Mouse (Mus musculus): Measurements from ENCODE around the gene Nr4a2. TPM values are rescaled to one million over a fixed set of nuclear protein-coding genes. Genes with fewer than 3 reads are reported as not detected.

The Nr4a2 gene
- polyA plus RNA-seq, 1 experiment from 2014 or later, result 2.7 TPM

GRCm38 (mm10) chr2:57138594-57138993, 14.8 kb upstream of the Nr4a2 start:
- Histone ChIP-seq H3K27ac (ENCODE audit: low read length) (no peak overlapping the region), H3K4me1 (ENCODE audit: insufficient read depth, low read depth, low read length) (no peaks in the 10 kb centered on the region), H3K27me3 (replicated peaks; ENCODE audit: insufficient read depth, low read length) (no peaks in the 10 kb centered on the region), H3K9me3 (ENCODE audit: low read length) (no peaks in the 10 kb centered on the region), H3K4me2 (replicated peaks; ENCODE audit: low read depth, low read length) (no peak overlapping the region), H3K4me3 (ENCODE audit: low read depth, low read length) (no peak overlapping the region), H3K36me3 (ENCODE audit: insufficient read depth, low read length) (no peaks in the 10 kb centered on the region), H3K9ac (replicated peaks; ENCODE audit: low read depth) (no peak overlapping the region)
- no peak for ATAC-seq
- DNase-seq (ENCODE audit: low spot score), result no peak
- WGBS, result 75% methylated on average over 6 of the region's 6 CpGs
- TF ChIP-seq CTCF (IDR thresholded peaks at IDR 0.05), result no peak
- no peak for TF ChIP-seq EP300 (IDR thresholded peaks at IDR 0.05)

DNA sequence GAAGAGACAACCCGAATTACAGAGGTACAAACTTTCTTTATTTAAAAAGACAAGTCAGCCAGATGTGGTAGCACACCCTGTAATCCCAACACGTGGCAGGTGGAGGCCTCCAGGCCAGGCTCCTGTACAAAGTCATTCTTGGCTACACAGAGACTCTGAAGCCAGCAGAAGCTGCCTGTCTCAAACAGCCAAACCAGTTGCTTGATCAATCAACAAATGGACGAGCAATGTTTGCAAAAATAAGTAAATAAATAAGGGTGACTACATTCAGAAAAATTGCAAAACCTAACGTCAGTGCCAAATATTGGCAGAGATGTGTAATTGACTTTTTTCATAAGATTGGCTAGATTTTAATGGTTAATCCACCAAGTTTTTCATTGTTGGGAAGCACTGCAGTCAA, 3.7 kb upstream of the Nr4a2 start:
- Histone ChIP-seq H3K4me1 (ENCODE audit: insufficient read depth, low read depth, low read length) (peaks cover 4% of the 10 kb centered on the region; the same call in 1 of the 2 replicates), H3K36me3 (ENCODE audit: insufficient read depth, low read length) (no peaks in the 10 kb centered on the region), H3K27me3 (replicated peaks; ENCODE audit: insufficient read depth, low read length) (0 out of 2 replicates have a peak, but pooled peaks cover 4% of the 10 kb centered on the region), H3K27ac (ENCODE audit: low read length) (no peak overlapping the region), H3K4me2 (replicated peaks; ENCODE audit: low read depth, low read length) (no peak overlapping the region), H3K9ac (replicated peaks; ENCODE audit: low read depth) (no peak overlapping the region), H3K4me3 (ENCODE audit: low read depth, low read length) (no peak overlapping the region), H3K9me3 (ENCODE audit: low read length) (no peaks in the 10 kb centered on the region)
- no peak for DNase-seq (ENCODE audit: low spot score)
- TF ChIP-seq CTCF (IDR thresholded peaks at IDR 0.05) (no peak), EP300 (IDR thresholded peaks at IDR 0.05) (no peak)
- no peak for ATAC-seq
- WGBS, result 62% methylated on average over 4 of the region's 4 CpGs

DNA sequence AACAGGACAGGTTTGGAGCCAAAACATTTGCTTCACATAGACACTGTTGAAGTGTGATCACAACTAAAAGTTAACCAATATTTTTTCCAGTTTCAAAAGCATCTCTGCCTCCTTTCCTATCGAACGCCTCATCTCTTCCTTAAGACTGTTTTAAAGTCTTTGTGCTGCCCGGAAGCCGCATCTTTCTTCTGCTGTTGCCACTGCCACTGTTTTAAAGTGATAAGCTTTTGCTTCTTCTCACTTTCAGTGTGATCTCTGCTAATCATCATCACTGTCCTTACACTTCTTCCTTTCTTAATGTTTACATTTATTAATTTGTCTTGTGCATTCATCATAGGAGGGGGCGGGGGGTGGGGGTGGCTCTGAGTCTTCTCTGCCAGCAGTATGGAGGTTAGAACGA, 2.1 kb upstream of the Nr4a2 start:
- 82% methylated on average over 6 of the region's 6 CpGs for WGBS
- Histone ChIP-seq H3K36me3 (ENCODE audit: insufficient read depth, low read length) (no peaks in the 10 kb centered on the region), H3K27ac (ENCODE audit: low read length) (no peak overlapping the region), H3K4me3 (ENCODE audit: low read depth, low read length) (no peak overlapping the region), H3K4me1 (ENCODE audit: insufficient read depth, low read depth, low read length) (peaks cover 4% of the 10 kb centered on the region; the same call in 1 of the 2 replicates), H3K9me3 (ENCODE audit: low read length) (no peaks in the 10 kb centered on the region), H3K4me2 (replicated peaks; ENCODE audit: low read depth, low read length) (no peak overlapping the region), H3K9ac (replicated peaks; ENCODE audit: low read depth) (no peak overlapping the region), H3K27me3 (replicated peaks; ENCODE audit: insufficient read depth, low read length) (0 out of 2 replicates have a peak, but pooled peaks cover 4% of the 10 kb centered on the region)
- ATAC-seq (no peak), DNase-seq (ENCODE audit: low spot score) (no peak)
- TF ChIP-seq EP300 (IDR thresholded peaks at IDR 0.05) (no peak), CTCF (IDR thresholded peaks at IDR 0.05) (no peak)

DNA sequence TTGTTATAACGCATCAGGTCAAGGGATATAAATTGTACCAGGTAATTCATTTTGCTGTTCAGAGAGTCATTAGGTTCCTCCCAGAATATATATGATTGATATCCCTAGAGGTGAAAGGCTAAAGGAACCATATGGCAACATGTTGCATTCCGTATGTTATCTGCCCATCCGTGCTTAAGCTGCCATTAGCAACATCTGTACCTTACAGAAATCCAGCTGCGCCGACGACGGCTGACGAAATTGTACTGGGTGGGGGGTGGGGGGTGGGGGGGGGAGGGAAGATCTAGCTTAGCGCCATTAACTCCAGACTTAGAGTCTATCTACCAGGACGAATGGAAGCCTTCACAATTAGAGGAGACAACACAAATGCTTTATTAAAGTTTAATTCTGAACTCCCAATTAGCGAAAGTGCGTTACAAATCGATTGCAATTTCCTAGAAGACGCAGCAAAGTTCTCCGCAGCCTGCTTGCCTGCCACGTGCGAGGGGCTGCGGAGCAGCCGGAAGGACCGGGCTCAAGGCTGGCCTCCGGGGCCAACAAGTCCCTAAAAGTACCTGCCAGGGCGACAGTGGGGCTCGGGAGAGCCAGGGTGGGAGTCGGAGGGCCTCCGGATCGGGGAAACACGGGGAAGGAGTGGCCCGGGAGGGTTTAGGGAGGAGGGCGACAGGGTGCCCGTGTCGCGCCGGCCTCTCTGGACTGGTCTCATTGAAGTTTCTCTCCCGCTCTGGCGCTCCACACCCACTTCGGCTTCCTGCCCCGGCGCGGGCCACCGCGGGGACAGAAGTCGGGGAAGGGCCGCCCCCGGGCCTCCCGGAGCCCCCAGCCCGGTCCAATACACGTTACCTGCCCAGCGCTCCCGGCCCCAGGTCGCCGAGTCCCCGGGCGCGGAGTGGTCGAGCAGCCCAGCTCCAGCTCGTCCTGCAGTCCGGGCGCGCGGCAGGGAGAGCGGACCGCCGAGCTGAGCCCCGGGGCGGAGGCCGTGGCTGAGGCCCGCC, 520 bp downstream of the Nr4a2 start:
- Histone ChIP-seq H3K4me2 (replicated peaks; ENCODE audit: low read depth, low read length) (peak overlapping the region; percentile 92), H3K4me1 (ENCODE audit: insufficient read depth, low read depth, low read length) (peaks cover 4% of the 10 kb centered on the region; the same call in 1 of the 2 replicates), H3K27me3 (replicated peaks; ENCODE audit: insufficient read depth, low read length) (0 out of 2 replicates have a peak, but pooled peaks cover 4% of the 10 kb centered on the region), H3K36me3 (ENCODE audit: insufficient read depth, low read length) (no peaks in the 10 kb centered on the region), H3K9ac (replicated peaks; ENCODE audit: low read depth) (peak overlapping the region; percentile 96), H3K27ac (ENCODE audit: low read length) (peak overlapping the region; percentile 94), H3K9me3 (ENCODE audit: low read length) (no peaks in the 10 kb centered on the region), H3K4me3 (ENCODE audit: low read depth, low read length) (peak overlapping the region; percentile 94)
- TF ChIP-seq CTCF (IDR thresholded peaks at IDR 0.05), result no peak
- TF ChIP-seq EP300 (IDR thresholded peaks at IDR 0.05), result no peak
- under 1% methylated on average over 52 of the region's 67 CpGs for WGBS
- peak; percentile 74 for ATAC-seq
- DNase-seq (ENCODE audit: low spot score), result peak; percentile 78

DNA sequence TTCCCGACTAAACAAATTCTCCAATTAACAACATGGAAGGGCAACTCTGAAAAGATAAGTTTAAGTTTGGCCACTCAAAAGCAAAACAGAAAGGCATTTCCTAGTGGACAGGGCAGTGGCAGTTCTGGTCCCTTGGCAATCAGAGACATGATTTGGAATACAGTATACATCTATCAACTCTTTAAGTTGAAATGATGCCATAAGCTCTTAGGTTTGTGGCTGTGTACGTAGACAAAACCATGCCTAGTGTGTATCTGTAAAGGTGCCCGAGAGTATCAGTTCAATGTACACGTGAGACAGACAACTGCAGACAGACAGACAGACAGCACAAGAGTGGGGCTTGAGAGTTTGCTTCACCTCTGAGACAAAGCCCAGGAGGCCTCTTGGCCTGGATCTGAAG, 2.7 kb downstream of the Nr4a2 start:
- no peak for TF ChIP-seq EP300 (IDR thresholded peaks at IDR 0.05)
- TF ChIP-seq CTCF (IDR thresholded peaks at IDR 0.05), result no peak
- Histone ChIP-seq H3K4me3 (ENCODE audit: low read depth, low read length) (no peak overlapping the region), H3K4me1 (ENCODE audit: insufficient read depth, low read depth, low read length) (peaks cover 4% of the 10 kb centered on the region; the same call in 1 of the 2 replicates), H3K36me3 (ENCODE audit: insufficient read depth, low read length) (no peaks in the 10 kb centered on the region), H3K9me3 (ENCODE audit: low read length) (no peaks in the 10 kb centered on the region), H3K4me2 (replicated peaks; ENCODE audit: low read depth, low read length) (no peak overlapping the region), H3K27me3 (replicated peaks; ENCODE audit: insufficient read depth, low read length) (no peaks in the 10 kb centered on the region), H3K9ac (replicated peaks; ENCODE audit: low read depth) (no peak overlapping the region), H3K27ac (ENCODE audit: low read length) (no peak overlapping the region)
- WGBS, result 83% methylated on average over 4 of the region's 4 CpGs
- DNase-seq (ENCODE audit: low spot score) (no peak), ATAC-seq (no peak)

DNA sequence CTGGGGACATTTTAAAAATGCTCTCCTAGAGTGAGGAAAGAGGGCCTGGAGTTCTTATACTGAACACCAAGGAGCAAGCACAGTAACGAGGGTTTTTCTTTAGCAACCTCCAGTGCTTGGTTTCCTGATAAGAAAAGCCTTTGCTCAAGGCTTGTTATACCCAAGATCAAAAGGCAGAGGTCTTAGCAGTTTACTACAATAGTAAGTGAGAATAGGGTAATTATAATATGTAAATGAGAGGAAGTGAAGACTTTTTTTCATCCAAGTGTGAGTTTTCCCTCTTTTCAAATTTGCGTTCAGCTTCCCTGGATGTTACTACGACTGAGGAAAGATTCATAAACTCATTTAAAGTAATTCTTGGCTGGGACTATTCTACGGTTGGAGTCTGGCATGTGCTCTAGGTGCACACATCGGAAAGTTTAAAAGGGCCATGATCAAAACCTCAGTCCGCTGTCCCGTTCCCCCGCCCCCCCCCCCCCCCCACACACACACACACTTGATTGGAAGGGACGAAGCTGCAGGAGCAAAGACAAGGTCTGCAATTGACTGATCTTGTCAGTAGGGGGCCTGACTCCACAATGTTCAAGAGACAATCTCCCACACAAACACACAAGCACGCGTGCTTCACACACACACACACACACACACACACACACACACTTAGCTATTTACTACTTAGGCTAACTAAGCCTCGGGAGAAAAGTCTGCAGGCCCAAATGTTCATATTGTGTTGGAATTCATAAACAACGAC, 6.4 kb downstream of the Nr4a2 start:
- TF ChIP-seq CTCF (IDR thresholded peaks at IDR 0.05) (peak; percentile 78), EP300 (IDR thresholded peaks at IDR 0.05) (no peak)
- peaks cover 14% of the 10 kb centered on the region; the same call in 1 of the 2 replicates for H3K27me3 ChIP-seq (replicated peaks; ENCODE audit: insufficient read depth, low read length)
- peak overlapping the region; percentile 91 for H3K27ac ChIP-seq (ENCODE audit: low read length)
- no peaks in the 10 kb centered on the region for H3K9me3 ChIP-seq (ENCODE audit: low read length)
- WGBS, result 1% methylated on average over 13 of the region's 13 CpGs
- DNase-seq (ENCODE audit: low spot score) (peak; percentile 94), ATAC-seq (peak; percentile 48)
- H3K9ac ChIP-seq (replicated peaks; ENCODE audit: low read depth), result peak overlapping the region; percentile 63
- no peaks in the 10 kb centered on the region for H3K36me3 ChIP-seq (ENCODE audit: insufficient read depth, low read length)
- no peaks in the 10 kb centered on the region; the same call in 1 of the 2 replicates for H3K4me1 ChIP-seq (ENCODE audit: insufficient read depth, low read depth, low read length)
- peak overlapping the region; percentile 85 for H3K4me3 ChIP-seq (ENCODE audit: low read depth, low read length)
- peak overlapping the region; percentile 95 for H3K4me2 ChIP-seq (replicated peaks; ENCODE audit: low read depth, low read length)
